Mouse (Mus musculus) kidney, postnatal 0 days (tissue): Measurements from ENCODE around the gene Kdsr. TPM values are rescaled to one million over a fixed set of nuclear protein-coding genes. Genes with fewer than 3 reads are reported as not detected.

Source experiments
- ATAC-seq: fragments of 200-750 bp; cut with Nextera tagmentation; replicated peaks from 2 replicates; pipeline ENCODE4 v1.8.0; 2017; ENCODE audit warnings: low read depth, moderate number of reproducible peaks, moderate TSS enrichment, moderate library complexity; ENCODE audit not compliant: low FRiP score
- DNase-seq: peaks from one replicate; pipeline ENCODE4 v3.0.0-alpha.2; 2016; ENCODE audit warnings: low spot score
- H3K27ac ChIP-seq: fragments of 300-500 bp; sonication (generic); 2 replicates; pipeline ENCODE4 v1.5.1; 2014; ENCODE audit warnings: mild to moderate bottlenecking
- H3K27me3 ChIP-seq: fragments of 300-500 bp; sonication (generic); 2 replicates; pipeline ENCODE4 v1.6.1; 2014; ENCODE audit warnings: low read length, mixed read lengths; ENCODE audit not compliant: insufficient read depth
- H3K36me3 ChIP-seq: fragments of 300-500 bp; sonication (generic); 2 replicates; pipeline ENCODE4 v1.6.1; 2014; ENCODE audit warnings: low read length, mixed read lengths; ENCODE audit not compliant: insufficient read depth
- H3K4me1 ChIP-seq: fragments of 300-500 bp; sonication (generic); replicated peaks from 2 replicates; pipeline ENCODE4 v1.6.1; 2014; ENCODE audit warnings: antibody characterized with exemption, low read length, mixed read lengths; ENCODE audit not compliant: insufficient read depth
- H3K4me2 ChIP-seq: fragments of 300-500 bp; sonication (generic); 2 replicates; pipeline ENCODE4 v1.6.1; 2014; ENCODE audit warnings: mild to moderate bottlenecking, low read length, moderate library complexity, mixed read lengths
- H3K4me3 ChIP-seq: fragments of 300-500 bp; sonication (generic); replicated peaks from 2 replicates; pipeline ENCODE4 v1.5.1; 2014; ENCODE audit warnings: low read depth, low read length
- H3K9ac ChIP-seq: fragments of 300-500 bp; sonication (generic); 2 replicates; pipeline ENCODE4 v1.6.1; 2014; ENCODE audit warnings: low read depth, low read length
- H3K9me3 ChIP-seq: fragments of 300-500 bp; sonication (generic); replicated peaks from 2 replicates; pipeline ENCODE4 v1.6.1; 2016; ENCODE audit warnings: low read length, inconsistent platforms, mixed read lengths
- CTCF ChIP-seq: IDR thresholded peaks from 2 replicates; pipeline ENCODE4 v1.5.1; 2016; ENCODE audit warnings: antibody characterized with exemption, low read depth, mild to moderate bottlenecking, moderate library complexity
- WGBS: fragments of 180-500 bp; shearing (Covaris S2); extraction: QIAGEN DNeasy Blood & Tissue Kit; methylation state at CpG from one replicate; pipeline ENCODE4 v1.1.7; 2014; 5-methylcytosine and 5-hydroxymethylcytosine counted together
- polyA plus RNA-seq: library from polyadenylated mRNA; unstranded; fragments of >200 nt; fragmentation: Nextera tagmentation; extraction: Ambion mirVana; gene quantifications from 2 replicates; pipeline ENCODE4 v1.2.1, GENCODE M21; 2015

Kdsr gene
- polyA plus RNA-seq, 1 experiment from 2014 or later = 13.1 TPM

GRCm38 (mm10) chr1:106700520-106701114 lies 58.9 kb downstream of the Kdsr start:
- ATAC-seq (no peak), DNase-seq (no peak)
- WGBS = 85% methylated on average over 9 of the region's 9 CpGs
- no peaks in the 10 kb centered on the region for H3K9me3 ChIP-seq
- TF ChIP-seq CTCF = no peak
- H3K27ac ChIP-seq = no peak overlapping the region
- H3K9ac ChIP-seq = no peak overlapping the region
- no peak overlapping the region for H3K4me2 ChIP-seq
- no peak overlapping the region for H3K4me3 ChIP-seq
- H3K36me3 ChIP-seq = no peaks in the 10 kb centered on the region
- no peaks in the 10 kb centered on the region for H3K27me3 ChIP-seq
- peaks cover 10% of the 10 kb centered on the region; the same call in 1 of the 2 replicates for H3K4me1 ChIP-seq

- Histone ChIP-seq H3K4me3 (no peak overlapping the region), H3K27ac (no peak overlapping the region), H3K9ac (no peak overlapping the region), H3K36me3 (no peaks in the 10 kb centered on the region), H3K27me3 (no peaks in the 10 kb centered on the region), H3K9me3 (no peaks in the 10 kb centered on the region), H3K4me1 (no peaks in the 10 kb centered on the region), H3K4me2 (no peak overlapping the region)
- DNase-seq = no peak
- no peak for ATAC-seq
- 92% methylated on average over 5 of the region's 5 CpGs for WGBS
- TF ChIP-seq CTCF = no peak
Observed at GRCm38 (mm10) chr1:106696472-106696871, 63.1 kb downstream of the Kdsr start.

GRCm38 (mm10) chr1:106695649-106696048 lies 63.9 kb downstream of the Kdsr start:
- ATAC-seq = no peak
- Histone ChIP-seq H3K27ac (no peak overlapping the region), H3K4me3 (no peak overlapping the region), H3K4me1 (no peaks in the 10 kb centered on the region), H3K4me2 (no peak overlapping the region), H3K27me3 (no peaks in the 10 kb centered on the region), H3K9me3 (no peaks in the 10 kb centered on the region), H3K36me3 (no peaks in the 10 kb centered on the region), H3K9ac (no peak overlapping the region)
- no peak for DNase-seq
- no peak for TF ChIP-seq CTCF
- WGBS = 77% methylated on average over 4 of the region's 4 CpGs

- Histone ChIP-seq H3K36me3 (no peaks in the 10 kb centered on the region), H3K27me3 (no peaks in the 10 kb centered on the region), H3K4me2 (no peak overlapping the region), H3K9ac (no peak overlapping the region), H3K4me3 (no peak overlapping the region), H3K9me3 (no peaks in the 10 kb centered on the region), H3K4me1 (no peaks in the 10 kb centered on the region), H3K27ac (no peak overlapping the region)
- WGBS = 53% methylated on average over 6 of the region's 6 CpGs
- DNase-seq = peak; percentile 65
- ATAC-seq = no peak
- no peak for TF ChIP-seq CTCF
Observed at GRCm38 (mm10) chr1:106694316-106694715, 65.2 kb downstream of the Kdsr start.

GRCm38 (mm10) chr1:106692599-106692998 lies 66.9 kb downstream of the Kdsr start:
- Histone ChIP-seq H3K27ac (no peak overlapping the region), H3K4me2 (no peak overlapping the region), H3K4me3 (no peak overlapping the region), H3K9ac (no peak overlapping the region), H3K27me3 (no peaks in the 10 kb centered on the region), H3K9me3 (no peaks in the 10 kb centered on the region), H3K4me1 (peaks cover 8% of the 10 kb centered on the region), H3K36me3 (no peaks in the 10 kb centered on the region)
- ATAC-seq = no peak
- no peak for DNase-seq
- TF ChIP-seq CTCF = no peak

GRCm38 (mm10) chr1:106690887-106691286 lies 68.6 kb downstream of the Kdsr start:
- H3K27me3 ChIP-seq = no peaks in the 10 kb centered on the region
- H3K4me1 ChIP-seq = peaks cover 16% of the 10 kb centered on the region
- 67% methylated on average over 6 of the region's 6 CpGs for WGBS
- no peak overlapping the region for H3K4me2 ChIP-seq
- DNase-seq (no peak), ATAC-seq (no peak)
- no peak overlapping the region for H3K27ac ChIP-seq
- H3K4me3 ChIP-seq = no peak overlapping the region
- no peaks in the 10 kb centered on the region for H3K9me3 ChIP-seq
- no peak overlapping the region for H3K9ac ChIP-seq
- no peak for TF ChIP-seq CTCF
- no peaks in the 10 kb centered on the region for H3K36me3 ChIP-seq

GRCm38 (mm10) chr1:106688161-106688516 lies 71.4 kb downstream of the Kdsr start:
- ATAC-seq = no peak
- no peaks in the 10 kb centered on the region for H3K36me3 ChIP-seq

More at GRCm38 (mm10) chr1:106688161-106688516, 71.4 kb downstream of the Kdsr start:
- no peak for TF ChIP-seq CTCF
- WGBS = 31% methylated on average over 5 of the region's 5 CpGs
- Histone ChIP-seq H3K27me3 (no peaks in the 10 kb centered on the region), H3K27ac (peak overlapping the region; percentile 85), H3K4me2 (peak overlapping the region; percentile 37), H3K9me3 (no peaks in the 10 kb centered on the region), H3K4me1 (peaks cover 16% of the 10 kb centered on the region), H3K9ac (no peak overlapping the region), H3K4me3 (no peak overlapping the region)
- no peak for DNase-seq
